Mouse (Mus musculus) CH12.LX (cell line): Measurements from ENCODE around the gene Nampt. TPM values are rescaled to one million over a fixed set of nuclear protein-coding genes. Genes with fewer than 3 reads are reported as not detected.

Experiments
- DNase-seq: peaks from one replicate; pipeline ENCODE4 v3.0.0-alpha.2; 2013; ENCODE audit errors: extremely low read depth
- H3K27ac ChIP-seq: 2 replicates; pipeline ENCODE4 v1.5.1; 2012; ENCODE audit warnings: low read depth, mild to moderate bottlenecking, control low read depth, moderate library complexity; ENCODE audit not compliant: insufficient read depth
- H3K27me3 ChIP-seq: replicated peaks from 2 replicates; pipeline ENCODE3; 2012; ENCODE audit warnings: inconsistent platforms
- H3K36me3 ChIP-seq, 2 experiments: replicated peaks in 1 of 2; 2 replicates each; pipeline versions ENCODE3 to v1.6.1; 2012; ENCODE audit warnings: inconsistent platforms in 1 of 2, low read length in 1 of 2, mild to moderate bottlenecking in 1 of 2, mixed read lengths in 1 of 2, moderate library complexity in 1 of 2; ENCODE audit not compliant: control insufficient read depth in 1 of 2, insufficient read depth in 1 of 2
- H3K4me1 ChIP-seq, 2 experiments: 2 replicates each; pipeline ENCODE4 v1.6.1; 2012; ENCODE audit warnings: inconsistent platforms in 1 of 2, moderate library complexity in 1 of 2; ENCODE audit not compliant: insufficient read depth in 2 of 2, control insufficient read depth in 1 of 2
- H3K4me2 ChIP-seq: 2 replicates; pipeline ENCODE4 v1.6.1; 2012; ENCODE audit warnings: low read depth, mild to moderate bottlenecking, control low read depth; ENCODE audit not compliant: poor library complexity, insufficient read depth, severe bottlenecking
- H3K4me3 ChIP-seq, 3 experiments: fragments of 150-350 bp in 1 of 3; sonication (generic) in 1 of 3; replicated peaks in 1 of 3; 2 replicates each; pipeline versions ENCODE3 to v1.5.1; 2011 to 2012; ENCODE audit warnings: low read depth in 2 of 3, low read length in 2 of 3, mild to moderate bottlenecking in 2 of 3, moderate library complexity in 2 of 3, control low read depth in 1 of 3, improper control_type of control experiment in 1 of 3, inconsistent platforms in 1 of 3, mixed read lengths in 1 of 3; ENCODE audit not compliant: poor library complexity in 1 of 3
- H3K79me2 ChIP-seq: replicated peaks from 2 replicates; pipeline ENCODE4 v1.6.1; 2012; ENCODE audit warnings: mild to moderate bottlenecking, moderate library complexity; ENCODE audit not compliant: control insufficient read depth, poor library complexity, insufficient read depth, severe bottlenecking; ENCODE audit errors: extremely low read depth
- H3K9ac ChIP-seq: 2 replicates; pipeline ENCODE4 v1.6.1; 2012; ENCODE audit warnings: low read depth, mild to moderate bottlenecking, control low read depth, moderate library complexity; ENCODE audit not compliant: insufficient read depth
- H3K9me3 ChIP-seq: replicated peaks from 2 replicates; pipeline ENCODE3; 2012; ENCODE audit warnings: low read length, inconsistent platforms, mixed read lengths
- BHLHE40 ChIP-seq: IDR thresholded peaks from 2 replicates; pipeline ENCODE4 v1.6.1; 2011; ENCODE audit warnings: mild to moderate bottlenecking, low read depth, low read length, improper control_type of control experiment
- CHD2 ChIP-seq: IDR thresholded peaks from 2 replicates; pipeline ENCODE4 v1.6.1; 2011; ENCODE audit warnings: low read length, improper control_type of control experiment
- E2F4 ChIP-seq: IDR thresholded peaks from 2 replicates; pipeline ENCODE4 v1.6.1; 2011; ENCODE audit warnings: low read depth, low read length, improper control_type of control experiment; ENCODE audit not compliant: insufficient replicate concordance
- ELF1 ChIP-seq: IDR thresholded peaks from 2 replicates; pipeline ENCODE4 v1.6.1; 2014; ENCODE audit warnings: low read depth, mild to moderate bottlenecking, inconsistent platforms, low read length, improper control_type of control experiment
- IRF4 ChIP-seq: IDR thresholded peaks from 2 replicates; pipeline ENCODE4 v1.6.1; 2014; ENCODE audit warnings: low read depth, mild to moderate bottlenecking, inconsistent platforms, low read length, improper control_type of control experiment
- JUN ChIP-seq: IDR thresholded peaks from 2 replicates; pipeline ENCODE4 v1.6.1; 2011; ENCODE audit warnings: low read depth, mild to moderate bottlenecking, low read length, improper control_type of control experiment, moderate library complexity; ENCODE audit not compliant: insufficient read depth
- MAFK ChIP-seq: IDR thresholded peaks from 2 replicates; pipeline ENCODE4 v1.6.1; 2011; ENCODE audit warnings: low read length, improper control_type of control experiment; ENCODE audit not compliant: insufficient replicate concordance
- MAX ChIP-seq: IDR thresholded peaks from 2 replicates; pipeline ENCODE4 v1.6.1; 2011; ENCODE audit warnings: low read length, improper control_type of control experiment
- MAZ ChIP-seq: IDR thresholded peaks from 2 replicates; pipeline ENCODE4 v1.6.1; 2012; ENCODE audit warnings: low read depth, mild to moderate bottlenecking, inconsistent platforms, low read length, improper control_type of control experiment, moderate library complexity
- MEF2A ChIP-seq: IDR thresholded peaks from 2 replicates; pipeline ENCODE4 v1.6.1; 2014; ENCODE audit warnings: low read depth, mild to moderate bottlenecking, inconsistent platforms, low read length, improper control_type of control experiment, borderline replicate concordance
- MYC ChIP-seq: IDR thresholded peaks from 2 replicates; pipeline ENCODE4 v1.6.1; 2011; ENCODE audit warnings: low read depth, mild to moderate bottlenecking, improper control_type of control experiment, low read length
- NELFE ChIP-seq: IDR thresholded peaks from 2 replicates; pipeline ENCODE4 v1.6.1; 2011; ENCODE audit warnings: low read depth, low read length, improper control_type of control experiment
- SMC3 ChIP-seq: IDR thresholded peaks from 2 replicates; pipeline ENCODE4 v1.6.1; 2011; ENCODE audit warnings: low read depth, low read length, improper control_type of control experiment
- TBP ChIP-seq: conservative IDR thresholded peaks from 2 replicates; pipeline ENCODE4 v1.6.1; 2011; ENCODE audit warnings: low read depth, low read length, improper control_type of control experiment
- UBTF ChIP-seq: IDR thresholded peaks from 2 replicates; pipeline ENCODE4 v1.6.1; 2012; ENCODE audit warnings: low read depth, mild to moderate bottlenecking, inconsistent platforms, low read length, improper control_type of control experiment, moderate library complexity
- ZKSCAN1 ChIP-seq: IDR thresholded peaks from 2 replicates; pipeline ENCODE4 v1.6.1; 2012; ENCODE audit warnings: low read depth, inconsistent platforms, low read length, improper control_type of control experiment, borderline replicate concordance
- ZMIZ1 ChIP-seq: IDR thresholded peaks from 2 replicates; pipeline ENCODE4 v1.6.1; 2012; ENCODE audit warnings: low read depth, mild to moderate bottlenecking, inconsistent platforms, low read length, improper control_type of control experiment
- dilution Hi-C: fragments of 300-500 bp; cut with MboI; formaldehyde crosslinking; loops from 2 replicates; pipeline ENCODE4 v1.14.3; 2020; ENCODE audit warnings: low sequenced_read_pairs; ENCODE audit not compliant: extremely low pct_unique_long_range_greater_than_20kb, extremely low pct_ligation_motif_present
- in situ Hi-C: fragments of 300-500 bp; cut with MboI; formaldehyde crosslinking; loops from 3 replicates; pipeline ENCODE4 v1.14.3; 2019; ENCODE audit warnings: low sequenced_read_pairs, low pct_ligation_motif_present, low pct_unique_long_range_greater_than_20kb, mixed read lengths
- polyA plus RNA-seq: library from polyadenylated mRNA; unstranded; fragments of >175 nt; gene quantifications from 2 replicates; pipeline ENCODE4 v1.2.1, GENCODE M21; 2012; ENCODE audit warnings: low read depth; ENCODE audit not compliant: insufficient read length
- total RNA-seq, 2 experiments: library from RNA; depleted of rRNA; stranded (reverse); fragments of 300-350 nt in 1 of 2; fragments of >200 nt in 1 of 2; gene quantifications; 2 replicates each; pipeline ENCODE4 v1.2.3; 2012 to 2014

Nampt gene
- total and polyA plus RNA-seq, 3 experiments: 50.5 to 206 (median 84.5) TPM

GRCm38 (mm10) chr12:32835235-32835634 is 15.9 kb downstream of the Nampt start:
- DNase-seq: no peak
- Histone ChIP-seq H3K9ac (no peak overlapping the region), H3K4me1 (no peaks in the 10 kb centered on the region), H3K9me3 (peaks cover 7% of the 10 kb centered on the region), H3K27me3 (no peaks in the 10 kb centered on the region), H3K4me2 (no peak overlapping the region), H3K4me3 (no peak overlapping the region), H3K27ac (no peak overlapping the region), H3K79me2 (no peaks in the 10 kb centered on the region; the same call in 1 of the 2 replicates), H3K36me3 (peaks cover 41 to 91% of the 10 kb centered on the region in 2 experiments)
- in situ Hi-C loops: no loop called here
- dilution Hi-C loops: no loop called here
- TF ChIP-seq SMC3 (no peak), UBTF (no peak), BHLHE40 (no peak), MAFK (no peak), TBP (no peak), ELF1 (no peak), MAX (no peak), MYC (no peak), IRF4 (no peak)

- Histone ChIP-seq H3K9ac (no peak overlapping the region), H3K27ac (no peak overlapping the region), H3K79me2 (no peaks in the 10 kb centered on the region; the same call in 1 of the 2 replicates), H3K36me3 (peaks cover 47 to 94% of the 10 kb centered on the region in 2 experiments), H3K27me3 (no peaks in the 10 kb centered on the region), H3K4me2 (no peak overlapping the region), H3K4me3 (no peak overlapping the region), H3K9me3 (peaks cover 5% of the 10 kb centered on the region), H3K4me1 (peaks cover 0 to 10% of the 10 kb centered on the region in 2 experiments; a peak in 2 of 4 replicates)
- no peak for DNase-seq
- dilution Hi-C loops (no loop called here), in situ Hi-C loops (no loop called here)
- TF ChIP-seq ZKSCAN1 (no peak), MEF2A (no peak), JUN (no peak), NELFE (no peak), MAZ (no peak), E2F4 (no peak), IRF4 (no peak), CHD2 (no peak), MAFK (no peak), BHLHE40 (no peak), ZMIZ1 (no peak)
Observed at GRCm38 (mm10) chr12:32838406-32838805, 19.1 kb downstream of the Nampt start.
